Mouse (Mus musculus) gastrocnemius, postnatal 4 days (tissue): ENCODE measurements around the gene Dnaaf5. TPM values are rescaled to one million over a fixed set of nuclear protein-coding genes. Genes with fewer than 3 reads are reported as not detected.

Source experiments
- DNase-seq, 2 experiments: peaks; one replicate each; pipeline ENCODE4 v3.0.0; 2021 to 2022; ENCODE audit warnings: low spot score in 2 of 2, mixed read lengths in 2 of 2
- total RNA-seq, 2 experiments: library from RNA; stranded (reverse); gene quantifications; 2 replicates each; pipeline ENCODE4 v1.2.3; 2021

Dnaaf5 gene
- total RNA-seq, 2 experiments from 2014 or later, result 10.3 to 10.4 TPM

- no peak for DNase-seq
Measured at GRCm38 (mm10) chr5:139138926-139139472, 11.0 kb upstream of the Dnaaf5 start.

- no peak for DNase-seq
Measured at GRCm38 (mm10) chr5:139140589-139140988, 9.4 kb upstream of the Dnaaf5 start.

- no peak for DNase-seq
Measured at GRCm38 (mm10) chr5:139141326-139141725, 8.7 kb upstream of the Dnaaf5 start.

- DNase-seq, result no peak
Measured at GRCm38 (mm10) chr5:139143890-139144289, 6.1 kb upstream of the Dnaaf5 start.

- DNase-seq, result no peak
Measured at GRCm38 (mm10) chr5:139145726-139146125, 4.3 kb upstream of the Dnaaf5 start.

GRCm38 (mm10) chr5:139146476-139147075, 3.4 kb upstream of the Dnaaf5 start:
- DNase-seq, result no peak

- no peak for DNase-seq
Measured at GRCm38 (mm10) chr5:139147178-139148078, 2.6 kb upstream of the Dnaaf5 start.

- no peak for DNase-seq
Measured at GRCm38 (mm10) chr5:139149006-139149672, 884 bp upstream of the Dnaaf5 start.

- no peak for DNase-seq
Measured at GRCm38 (mm10) chr5:139150603-139151031, 594 bp downstream of the Dnaaf5 start.

- DNase-seq, result no peak
Measured at GRCm38 (mm10) chr5:139160899-139161298, 10.9 kb downstream of the Dnaaf5 start.

- DNase-seq, result no peak
Measured at GRCm38 (mm10) chr5:139161632-139162031, 11.6 kb downstream of the Dnaaf5 start.

- no peak for DNase-seq
Measured at GRCm38 (mm10) chr5:139166781-139167361, 16.8 kb downstream of the Dnaaf5 start.

- no peak for DNase-seq
Measured at GRCm38 (mm10) chr5:139167548-139167947, 17.5 kb downstream of the Dnaaf5 start.

GRCm38 (mm10) chr5:139171929-139172328, 21.9 kb downstream of the Dnaaf5 start:
- DNase-seq, result no peak

- DNase-seq, result no peak
Measured at GRCm38 (mm10) chr5:139174141-139174540, 24.1 kb downstream of the Dnaaf5 start.

GRCm38 (mm10) chr5:139174556-139175547, 24.8 kb downstream of the Dnaaf5 start:
- DNase-seq, result peak in 1 of 2 experiments; percentile 32

- DNase-seq, result peak; percentile 76 to 78
Measured at GRCm38 (mm10) chr5:139178895-139179631, 29.0 kb downstream of the Dnaaf5 start.

- no peak for DNase-seq
Measured at GRCm38 (mm10) chr5:139183131-139183530, 33.1 kb downstream of the Dnaaf5 start.

GRCm38 (mm10) chr5:139183601-139184000, 33.6 kb downstream of the Dnaaf5 start:
- DNase-seq, result no peak
